ENCODE assay signal across 8 mouse cellular contexts in the genomic region with DNA sequence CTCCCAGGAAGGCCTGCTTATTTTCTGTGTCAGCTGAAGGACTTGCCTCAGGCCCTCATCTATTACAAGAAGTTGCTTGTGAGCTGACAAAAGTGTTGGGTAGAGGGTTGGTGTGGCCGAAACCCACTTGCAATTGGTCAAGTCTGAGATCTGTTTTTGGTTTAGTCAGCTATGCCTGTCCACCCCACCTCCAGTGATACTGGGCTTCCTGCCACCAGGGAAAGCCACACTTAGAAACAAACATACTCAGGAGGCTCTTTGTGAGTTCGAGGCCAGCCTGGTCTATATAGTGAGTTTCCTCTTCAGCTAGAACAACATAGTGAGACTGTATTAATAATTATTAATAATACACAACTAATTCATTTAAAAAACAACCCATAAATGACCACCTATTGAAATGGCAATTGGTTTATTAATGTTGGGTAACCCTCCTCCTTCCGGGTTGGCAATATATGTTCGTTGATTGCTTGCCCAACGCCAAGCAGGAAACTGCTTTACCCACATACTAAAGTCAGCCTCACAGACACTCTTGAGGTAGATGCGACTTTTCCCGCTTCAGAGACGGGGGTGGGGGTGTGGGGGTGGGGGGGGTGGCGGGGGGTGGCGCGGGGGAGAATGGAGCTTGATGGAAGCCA. TPM values are rescaled to one million over a fixed set of nuclear protein-coding genes. Genes with fewer than 3 reads are reported as not detected.
A peak's percentile ranks its signal among the peaks of the same experiment; 100 is the strongest.
DNase-seq lines count a peak whose midpoint lies in the region; ATAC-seq and TF ChIP-seq lines count a peak whose summit lies in the region.

No protein-coding gene starts in this region.

- WGBS in lung, embryonic 16.5 days: 33% methylated on average over 11 of the region's 11 CpGs
- 32% methylated on average over 11 of the region's 11 CpGs for WGBS in forebrain, embryonic 11.5 days
- WGBS in limb, embryonic 14.5 days: 27% methylated on average over 11 of the region's 11 CpGs
- WGBS in neural tube, embryonic 15.5 days: 28% methylated on average over 11 of the region's 11 CpGs

- H3K36me3 ChIP-seq in lung, embryonic 16.5 days (ENCODE audit: control insufficient read depth, insufficient read depth, low read length): no peaks in the 10 kb centered on the region
- no peaks in the 10 kb centered on the region for H3K36me3 ChIP-seq in forebrain, embryonic 11.5 days (ENCODE audit: control insufficient read depth, insufficient read depth, low read length)
- no peaks in the 10 kb centered on the region for H3K36me3 ChIP-seq in limb, embryonic 14.5 days (ENCODE audit: control insufficient read depth, insufficient read depth, low read length)
- H3K36me3 ChIP-seq in neural tube, embryonic 15.5 days: no peaks in the 10 kb centered on the region

- peak overlapping the region; percentile 95 for H3K4me2 ChIP-seq in lung, embryonic 16.5 days (ENCODE audit: low read depth, low read length)
- H3K4me2 ChIP-seq in forebrain, embryonic 11.5 days (ENCODE audit: low read depth, low read length, severe bottlenecking): peak overlapping the region; percentile 84
- H3K4me2 ChIP-seq in limb, embryonic 14.5 days (replicated peaks; ENCODE audit: low read depth, low read length, severe bottlenecking): peak overlapping the region; percentile 92
- H3K4me2 ChIP-seq in neural tube, embryonic 15.5 days: peak overlapping the region; percentile 87

- peaks cover 35% of the 10 kb centered on the region for H3K27me3 ChIP-seq in lung, embryonic 16.5 days (ENCODE audit: control insufficient read depth, insufficient read depth, low read depth, low read length)
- H3K27me3 ChIP-seq in forebrain, embryonic 11.5 days (ENCODE audit: control insufficient read depth, insufficient read depth, low read length): peaks cover 35% of the 10 kb centered on the region
- H3K27me3 ChIP-seq in limb, embryonic 14.5 days (ENCODE audit: control insufficient read depth, insufficient read depth, low read length): peaks cover 36% of the 10 kb centered on the region
- peaks cover 34% of the 10 kb centered on the region for H3K27me3 ChIP-seq in neural tube, embryonic 15.5 days (replicated peaks)

- H3K4me1 ChIP-seq in lung, embryonic 16.5 days (replicated peaks; ENCODE audit: control insufficient read depth, insufficient read depth, low read length): peaks cover 7% of the 10 kb centered on the region; the same call in 1 of the 2 replicates
- no peaks in the 10 kb centered on the region for H3K4me1 ChIP-seq in forebrain, embryonic 11.5 days (replicated peaks; ENCODE audit: control insufficient read depth, insufficient read depth, low read length)
- no peaks in the 10 kb centered on the region for H3K4me1 ChIP-seq in limb, embryonic 14.5 days (ENCODE audit: control insufficient read depth, insufficient read depth, low read length)
- H3K4me1 ChIP-seq in neural tube, embryonic 15.5 days: peaks cover 13% of the 10 kb centered on the region

- no peak overlapping the region; the same call in 1 of the 2 replicates for H3K9ac ChIP-seq in lung, embryonic 16.5 days (ENCODE audit: low read length)
- no peak overlapping the region for H3K9ac ChIP-seq in forebrain, embryonic 11.5 days (ENCODE audit: low read length)
- no peak overlapping the region for H3K9ac ChIP-seq in limb, embryonic 14.5 days (ENCODE audit: low read depth, low read length, severe bottlenecking)
- H3K9ac ChIP-seq in neural tube, embryonic 15.5 days (replicated peaks): no peak overlapping the region

- H3K4me3 ChIP-seq in lung, embryonic 16.5 days (ENCODE audit: low read length): peak overlapping the region; percentile 68
- peak overlapping the region; percentile 54 for H3K4me3 ChIP-seq in forebrain, embryonic 11.5 days (ENCODE audit: low read depth, low read length)
- H3K4me3 ChIP-seq in limb, embryonic 14.5 days (replicated peaks; ENCODE audit: low read length): peak overlapping the region; percentile 55
- H3K4me3 ChIP-seq in neural tube, embryonic 15.5 days (replicated peaks): peak overlapping the region; percentile 58

- DNase-seq in lung, postnatal 14 days: no peak
- no peak for DNase-seq in forebrain, embryonic 11.5 days (ENCODE audit: low spot score)
- DNase-seq in limb, embryonic 14.5 days (ENCODE audit: low spot score): no peak
- DNase-seq in urinary bladder, adult 18-20 months (ENCODE audit: low spot score in 2 of 2): no peak
- no peak for DNase-seq in retina, postnatal 1 day
- no peak for DNase-seq in lung, postnatal 36 days

- no peak overlapping the region for H3K27ac ChIP-seq in lung, embryonic 16.5 days (ENCODE audit: low read length)
- no peak overlapping the region for H3K27ac ChIP-seq in forebrain, embryonic 11.5 days (ENCODE audit: low read depth, low read length)
- no peak overlapping the region for H3K27ac ChIP-seq in limb, embryonic 14.5 days (replicated peaks; ENCODE audit: low read depth, low read length)
- H3K27ac ChIP-seq in neural tube, embryonic 15.5 days (replicated peaks): no peak overlapping the region

- no peak for TF ChIP-seq POLR2A in limb, embryonic 14.5 days (IDR thresholded peaks at IDR 0.05; ENCODE audit: borderline replicate concordance, extremely low read depth, insufficient read depth, insufficient read length)

- no peaks in the 10 kb centered on the region for H3K9me3 ChIP-seq in lung, embryonic 16.5 days (ENCODE audit: control insufficient read depth, low read length)
- no peaks in the 10 kb centered on the region for H3K9me3 ChIP-seq in forebrain, embryonic 11.5 days (ENCODE audit: control insufficient read depth, low read length)
- no peaks in the 10 kb centered on the region for H3K9me3 ChIP-seq in limb, embryonic 14.5 days (ENCODE audit: control insufficient read depth, low read length)
- H3K9me3 ChIP-seq in neural tube, embryonic 15.5 days (replicated peaks): no peaks in the 10 kb centered on the region

- no peak for ATAC-seq in lung, embryonic 16.5 days (ENCODE audit: low read depth)
- no peak for ATAC-seq in forebrain, embryonic 11.5 days (replicated peaks; ENCODE audit: low FRiP score)
- no peak for ATAC-seq in limb, embryonic 14.5 days (ENCODE audit: low FRiP score, low read depth)
- ATAC-seq in neural tube, embryonic 15.5 days (ENCODE audit: low FRiP score): no peak

RNA-seq across cellular contexts. Expression of a gene that starts 2.1 kb away (rescaled TPM):
- polyA plus RNA-seq in lung, embryonic 16.5 days (2015; fragmentation: Nextera tagmentation; extraction: Ambion mirVana): 0.39 TPM in 1 of 2 replicates, not detected in the other
- polyA plus RNA-seq in forebrain, embryonic 11.5 days (2014; fragmentation: Nextera tagmentation; extraction: Ambion mirVana): 0.29 and 0.68 TPM in 2 replicates
- 0.57 and 1.2 TPM in 2 replicates for polyA plus RNA-seq in limb, embryonic 14.5 days (2012; rRNA removed)
- 0.33 and 0.39 TPM in 2 replicates for polyA plus RNA-seq in limb, embryonic 14.5 days (2014; fragmentation: Nextera tagmentation; extraction: Ambion mirVana)
- polyA plus RNA-seq in neural tube, embryonic 15.5 days (2015; fragmentation: Nextera tagmentation; extraction: Ambion mirVana): 0.37 and 0.54 TPM in 2 replicates

RNA-seq across cellular contexts. Expression of a gene that starts 10.3 kb away (rescaled TPM):
- 0.53 and 0.82 TPM in 2 replicates for polyA plus RNA-seq in lung, embryonic 16.5 days (2015; fragmentation: Nextera tagmentation; extraction: Ambion mirVana)
- not detected in 2 replicates for polyA plus RNA-seq in forebrain, embryonic 11.5 days (2014; fragmentation: Nextera tagmentation; extraction: Ambion mirVana)
- 0.03 and 0.04 TPM in 2 replicates for polyA plus RNA-seq in limb, embryonic 14.5 days (2012; rRNA removed)
- polyA plus RNA-seq in limb, embryonic 14.5 days (2014; fragmentation: Nextera tagmentation; extraction: Ambion mirVana): not detected in 2 replicates
- 0.37 and 0.41 TPM in 2 replicates for polyA plus RNA-seq in neural tube, embryonic 15.5 days (2015; fragmentation: Nextera tagmentation; extraction: Ambion mirVana)

RNA-seq across cellular contexts. Expression of a gene that starts 23.3 kb away (rescaled TPM):
- polyA plus RNA-seq in lung, embryonic 16.5 days (2015; fragmentation: Nextera tagmentation; extraction: Ambion mirVana): 1.7 and 1.8 TPM in 2 replicates
- polyA plus RNA-seq in forebrain, embryonic 11.5 days (2014; fragmentation: Nextera tagmentation; extraction: Ambion mirVana): 1.9 and 2.1 TPM in 2 replicates
- polyA plus RNA-seq in limb, embryonic 14.5 days (2012; rRNA removed): 4.6 and 5.7 TPM in 2 replicates
- polyA plus RNA-seq in limb, embryonic 14.5 days (2014; fragmentation: Nextera tagmentation; extraction: Ambion mirVana): 2.4 and 3.6 TPM in 2 replicates
- 3.9 and 4.6 TPM in 2 replicates for polyA plus RNA-seq in neural tube, embryonic 15.5 days (2015; fragmentation: Nextera tagmentation; extraction: Ambion mirVana)

RNA-seq across cellular contexts. Expression of a gene that starts 30.6 kb away (rescaled TPM):
- polyA plus RNA-seq in lung, embryonic 16.5 days (2015; fragmentation: Nextera tagmentation; extraction: Ambion mirVana): 0.41 and 0.62 TPM in 2 replicates
- polyA plus RNA-seq in forebrain, embryonic 11.5 days (2014; fragmentation: Nextera tagmentation; extraction: Ambion mirVana): 4.1 and 4.6 TPM in 2 replicates
- polyA plus RNA-seq in limb, embryonic 14.5 days (2012; rRNA removed): 8.4 and 12.3 TPM in 2 replicates
- 2.2 and 2.4 TPM in 2 replicates for polyA plus RNA-seq in limb, embryonic 14.5 days (2014; fragmentation: Nextera tagmentation; extraction: Ambion mirVana)
- polyA plus RNA-seq in neural tube, embryonic 15.5 days (2015; fragmentation: Nextera tagmentation; extraction: Ambion mirVana): 38.3 and 52.2 TPM in 2 replicates

RNA-seq across cellular contexts. Expression of a gene that starts 33.3 kb away (rescaled TPM):
- polyA plus RNA-seq in lung, embryonic 16.5 days (2015; fragmentation: Nextera tagmentation; extraction: Ambion mirVana): 12.3 and 13.9 TPM in 2 replicates
- 13.8 and 14.9 TPM in 2 replicates for polyA plus RNA-seq in forebrain, embryonic 11.5 days (2014; fragmentation: Nextera tagmentation; extraction: Ambion mirVana)
- 60.0 and 103 TPM in 2 replicates for polyA plus RNA-seq in limb, embryonic 14.5 days (2012; rRNA removed)
- polyA plus RNA-seq in limb, embryonic 14.5 days (2014; fragmentation: Nextera tagmentation; extraction: Ambion mirVana): 8.3 and 10.9 TPM in 2 replicates
- polyA plus RNA-seq in neural tube, embryonic 15.5 days (2015; fragmentation: Nextera tagmentation; extraction: Ambion mirVana): 12.7 and 14.1 TPM in 2 replicates
